Mouse (Mus musculus) spleen, adult 2 months (tissue): ENCODE data around the gene Pcgf1. TPM values are rescaled to one million over a fixed set of nuclear protein-coding genes. Genes with fewer than 3 reads are reported as not detected.
A peak's percentile ranks its signal among the peaks of the same experiment; 100 is the strongest.

Experiments used
- DNase-seq, 2 experiments: peaks; one replicate each; pipeline versions ENCODE4 v3.0.0 to v3.0.0-alpha.2; 2012 to 2021; ENCODE audit warnings: low spot score in 2 of 2, low read depth in 1 of 2
- H3K27ac ChIP-seq: fragments of 200-500 bp; 2 replicates; pipeline ENCODE4 v1.5.1; 2012; ENCODE audit warnings: low read length, inconsistent platforms; ENCODE audit not compliant: insufficient read depth
- H3K27me3 ChIP-seq: fragments of 200-500 bp; 2 replicates; pipeline ENCODE4 v1.6.1; 2012; ENCODE audit warnings: mild to moderate bottlenecking, moderate library complexity, low read length, inconsistent platforms; ENCODE audit not compliant: control insufficient read depth, insufficient read depth
- H3K36me3 ChIP-seq: fragments of 200-500 bp; 2 replicates; pipeline ENCODE4 v1.6.1; 2012; ENCODE audit warnings: mild to moderate bottlenecking, low read length, inconsistent platforms; ENCODE audit not compliant: control insufficient read depth, insufficient read depth
- H3K4me1 ChIP-seq: fragments of 200-500 bp; 2 replicates; pipeline ENCODE4 v1.6.1; 2011; ENCODE audit warnings: inconsistent platforms; ENCODE audit not compliant: control insufficient read depth, insufficient read depth, insufficient read length
- H3K4me3 ChIP-seq: fragments of 200-500 bp; 2 replicates; pipeline ENCODE4 v1.5.1; 2011; ENCODE audit warnings: mild to moderate bottlenecking, inconsistent platforms; ENCODE audit not compliant: insufficient read depth, insufficient read length; ENCODE audit errors: extremely low read depth
- CTCF ChIP-seq: fragments of 200-500 bp; IDR thresholded peaks from 2 replicates; pipeline ENCODE4 v1.5.1; 2011; ENCODE audit warnings: mild to moderate bottlenecking, inconsistent platforms; ENCODE audit not compliant: insufficient read depth, insufficient read length, insufficient replicate concordance; ENCODE audit errors: extremely low read depth
- POLR2A ChIP-seq: fragments of 200-500 bp; IDR thresholded peaks from 2 replicates; pipeline ENCODE4 v1.6.1; 2011; ENCODE audit warnings: low read depth, low read length, inconsistent platforms
- WGBS: fragments of 180-500 bp; shearing (Covaris S2); methylation state at CpG from one replicate; pipeline ENCODE4 v1.1.7; 2018; 5-methylcytosine and 5-hydroxymethylcytosine counted together
- polyA plus RNA-seq: library from polyadenylated mRNA; depleted of rRNA; stranded (reverse); fragments of >200 nt; gene quantifications from 2 replicates; pipeline ENCODE4 v1.2.3, GENCODE M21; 2012

Pcgf1 gene
- polyA plus RNA-seq, 1 experiment: 10.0 TPM

DNA sequence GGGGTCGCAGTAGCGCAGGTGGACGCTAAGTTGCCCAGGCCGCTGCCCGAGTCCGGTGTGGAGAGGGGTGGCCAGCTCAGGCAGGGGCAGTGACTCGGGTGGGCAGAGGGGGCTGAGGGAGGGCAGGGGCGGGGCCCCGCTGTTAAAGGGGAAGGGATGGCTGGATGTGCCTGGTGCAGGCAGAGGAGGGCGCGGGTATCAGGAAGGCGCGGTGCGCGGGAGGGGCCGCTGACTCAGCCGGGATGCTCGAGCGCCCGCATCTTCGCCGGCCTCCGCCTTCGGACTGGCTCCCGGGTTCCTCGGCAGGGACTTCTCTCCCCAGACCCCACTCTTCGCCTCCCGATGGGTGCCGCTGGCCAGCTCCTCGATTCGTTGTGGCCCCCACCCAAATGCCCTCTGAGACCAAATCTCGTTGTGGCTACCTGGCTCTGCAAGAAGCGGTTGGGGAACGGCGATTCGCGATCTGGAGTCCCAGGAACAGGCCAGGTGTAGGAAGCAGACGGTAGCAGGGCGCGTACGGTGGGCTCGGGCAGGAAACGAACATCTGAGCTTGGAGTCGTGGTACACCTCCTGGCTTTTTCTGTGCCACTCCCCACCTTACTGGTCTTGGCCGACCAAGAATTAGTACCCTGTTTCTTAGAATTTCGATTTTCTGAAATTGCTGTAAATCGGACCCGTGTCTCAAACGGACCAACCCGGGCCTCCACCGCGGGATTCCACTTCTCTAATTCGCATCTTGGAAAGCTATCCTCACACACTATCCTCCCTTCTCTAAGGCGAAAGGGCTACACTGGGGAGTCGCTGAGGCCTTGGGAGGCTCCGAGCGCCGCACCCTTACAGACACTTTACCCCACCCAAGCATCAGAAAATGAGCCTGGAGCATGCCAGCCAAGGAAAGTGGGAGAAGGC lies 7.1 kb upstream of the Pcgf1 start:
- Histone ChIP-seq H3K27me3 (peaks cover 33% of the 10 kb centered on the region), H3K4me1 (peaks cover 26% of the 10 kb centered on the region), H3K27ac (no peak overlapping the region), H3K4me3 (no peak overlapping the region), H3K36me3 (no peaks in the 10 kb centered on the region)
- DNase-seq: no peak
- TF ChIP-seq CTCF (no peak), POLR2A (no peak)
- WGBS: 2% methylated on average over 57 of the region's 58 CpGs

GRCm38 (mm10) chr6:83071220-83071619 lies 6.4 kb upstream of the Pcgf1 start:
- no peak for DNase-seq
- H3K4me1 ChIP-seq: peaks cover 26% of the 10 kb centered on the region
- TF ChIP-seq POLR2A: no peak
- TF ChIP-seq CTCF: no peak
- peaks cover 33% of the 10 kb centered on the region for H3K27me3 ChIP-seq
- H3K36me3 ChIP-seq: no peaks in the 10 kb centered on the region
- 6% methylated on average over 23 of the region's 24 CpGs for WGBS
- no peak overlapping the region for H3K27ac ChIP-seq
- H3K4me3 ChIP-seq: no peak overlapping the region

GRCm38 (mm10) chr6:83074979-83075378 lies 2.7 kb upstream of the Pcgf1 start:
- whole genome bisulfite sequencing: 18% methylated on average over 2 of the region's 2 CpGs
- H3K27ac ChIP-seq: no peak overlapping the region
- DNase-seq: no peak
- no peak for TF ChIP-seq CTCF
- TF ChIP-seq POLR2A: no peak
- H3K4me1 ChIP-seq: peaks cover 14% of the 10 kb centered on the region
- H3K36me3 ChIP-seq: no peaks in the 10 kb centered on the region; the same call in 1 of the 2 replicates
- H3K4me3 ChIP-seq: no peak overlapping the region
- H3K27me3 ChIP-seq: peaks cover 18% of the 10 kb centered on the region

DNA sequence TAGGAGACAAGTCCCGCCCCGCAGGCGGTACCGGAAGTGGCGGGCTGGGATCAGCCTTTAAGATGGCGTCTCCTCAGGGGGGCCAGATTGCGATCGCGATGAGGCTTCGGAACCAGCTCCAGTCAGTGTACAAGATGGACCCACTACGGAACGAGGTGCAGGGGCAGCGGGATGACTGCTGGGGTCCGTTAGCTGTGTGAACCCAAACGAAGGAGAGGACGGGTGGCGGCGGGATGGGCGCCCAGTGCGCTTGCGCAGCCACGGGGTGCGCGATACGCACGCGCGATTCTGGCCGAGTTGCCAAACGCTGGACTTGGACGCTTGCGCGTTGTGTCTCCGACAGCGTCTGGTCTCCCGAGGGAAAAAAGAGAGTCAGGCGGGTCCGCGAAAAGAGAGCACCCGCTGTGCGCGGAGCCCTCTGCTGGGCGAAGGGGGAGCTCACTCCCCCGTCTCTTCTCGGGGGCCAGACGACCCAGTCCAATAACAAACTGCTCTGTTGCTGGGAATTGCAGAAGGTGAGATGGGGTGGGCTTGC lies 722 bp downstream of the Pcgf1 start:
- Histone ChIP-seq H3K4me1 (peaks cover 3% of the 10 kb centered on the region; the same call in 1 of the 2 replicates), H3K36me3 (peaks cover 1% of the 10 kb centered on the region), H3K27me3 (0 out of 2 replicates have a peak, but pooled peaks cover 1% of the 10 kb centered on the region), H3K27ac (peak overlapping the region; percentile 94), H3K4me3 (peak overlapping the region; percentile 91)
- under 1% methylated on average over 46 of the region's 46 CpGs for WGBS
- DNase-seq: peak; percentile 96 to 99
- TF ChIP-seq CTCF (peak; percentile 67), POLR2A (0 out of 2 replicates have a peak, but pooled peaks have one; percentile 3)

GRCm38 (mm10) chr6:83080210-83080609 lies 2.5 kb downstream of the Pcgf1 start:
- H3K4me1 ChIP-seq: peaks cover 3% of the 10 kb centered on the region; the same call in 1 of the 2 replicates
- WGBS: 96% methylated on average over 5 of the region's 5 CpGs
- no peak for DNase-seq
- H3K27ac ChIP-seq: no peak overlapping the region
- no peak overlapping the region for H3K4me3 ChIP-seq
- no peak for TF ChIP-seq POLR2A
- TF ChIP-seq CTCF: no peak
- peaks cover 1% of the 10 kb centered on the region for H3K36me3 ChIP-seq
- 0 out of 2 replicates have a peak, but pooled peaks cover 1% of the 10 kb centered on the region for H3K27me3 ChIP-seq

DNA sequence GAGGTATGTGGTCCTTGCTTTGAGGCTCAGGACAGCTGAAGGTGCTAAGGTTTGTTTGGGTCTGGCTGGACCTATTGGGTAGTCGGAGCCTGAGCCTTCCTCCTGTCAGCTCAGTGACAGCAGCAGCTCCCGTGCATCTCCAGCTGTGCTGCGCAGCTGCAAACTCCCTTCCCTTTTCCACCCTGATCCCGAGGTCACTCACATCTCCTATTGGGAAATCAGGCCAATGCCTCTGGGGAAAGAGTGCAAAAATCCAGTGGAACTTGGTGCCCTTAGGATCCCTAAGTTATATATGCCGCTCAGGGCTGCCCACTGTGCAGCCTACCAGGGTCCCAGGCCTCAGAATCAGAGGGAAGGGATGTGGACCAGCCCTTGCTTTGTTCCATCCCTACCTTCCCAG lies 5.8 kb downstream of the Pcgf1 start:
- H3K4me3 ChIP-seq: no peak overlapping the region
- H3K27ac ChIP-seq: no peak overlapping the region
- H3K4me1 ChIP-seq: peaks cover 6% of the 10 kb centered on the region; the same call in 1 of the 2 replicates
- WGBS: 80% methylated on average over 5 of the region's 5 CpGs
- H3K36me3 ChIP-seq: peaks cover 1% of the 10 kb centered on the region
- peaks cover 9% of the 10 kb centered on the region for H3K27me3 ChIP-seq
- no peak for TF ChIP-seq POLR2A
- TF ChIP-seq CTCF: no peak
- DNase-seq: no peak

GRCm38 (mm10) chr6:83084477-83084876 lies 6.8 kb downstream of the Pcgf1 start:
- no peak for DNase-seq
- no peak overlapping the region for H3K4me3 ChIP-seq
- H3K27me3 ChIP-seq: peaks cover 12% of the 10 kb centered on the region
- TF ChIP-seq CTCF (no peak), POLR2A (no peak)
- WGBS: 49% methylated on average over 6 of the region's 6 CpGs
- H3K27ac ChIP-seq: no peak overlapping the region
- H3K36me3 ChIP-seq: peaks cover 1% of the 10 kb centered on the region
- 0 out of 2 replicates have a peak, but pooled peaks cover 3% of the 10 kb centered on the region for H3K4me1 ChIP-seq
